In genomic region chr2:3702640-3703190, GRCm38 (mm10) we compare ENCODE assay signal across 16 mouse cellular contexts.
"Had no signal": no experiment of that assay in that cellular context is flagged by ENCODE, and none has a peak within 500 bp of the region (broad histone marks: within the 10 kb centered on the region; RNA-seq: fewer than 3 reads in every experiment).

No protein-coding gene starts in this region.

- H3K4me2 ChIP-seq: limb, embryonic 15.5 days; liver, embryonic 15.5 days; lung, embryonic 14.5 days; midbrain, embryonic 11.5 days; midbrain, embryonic 15.5 days; neural tube, embryonic 13.5 days had no signal

- ATAC-seq: inflammation-experienced regulatory T-cells, adult 6 months; intestine, postnatal 0 days; midbrain, embryonic 15.5 days had no signal

- H3K4me3 ChIP-seq: layer of hippocampus, adult 2 months; limb, embryonic 15.5 days; liver, embryonic 15.5 days; midbrain, embryonic 15.5 days; neural tube, embryonic 13.5 days had no signal

- H3K9me3 ChIP-seq: limb, embryonic 15.5 days; liver, embryonic 15.5 days; midbrain, embryonic 15.5 days; neural tube, embryonic 13.5 days had no signal

- H3K27me3 ChIP-seq: limb, embryonic 15.5 days; liver, embryonic 15.5 days; midbrain, embryonic 15.5 days; neural tube, embryonic 13.5 days had no signal

- H3K9ac ChIP-seq: limb, embryonic 15.5 days; liver, embryonic 15.5 days; lung, embryonic 14.5 days; midbrain, embryonic 15.5 days; neural tube, embryonic 13.5 days had no signal

- H3K27ac ChIP-seq: layer of hippocampus, adult 2 months; limb, embryonic 15.5 days; liver, embryonic 15.5 days; midbrain, embryonic 15.5 days; neural tube, embryonic 13.5 days had no signal

- H3K4me1 ChIP-seq: midbrain, embryonic 15.5 days had no signal

- DNase-seq: lung, embryonic 14.5 days; lung, postnatal 10 days; lung, postnatal 4 days; retina, postnatal 1 day; right cerebral cortex, postnatal 4 days; spleen, adult 18-20 months; thymus, adult 18-20 months; thymus, postnatal 36 days had no signal

- H3K36me3 ChIP-seq: limb, embryonic 15.5 days; liver, embryonic 15.5 days; midbrain, embryonic 15.5 days; neural tube, embryonic 13.5 days had no signal
